Mouse (Mus musculus) embryonic facial prominence, embryonic 14.5 days (tissue): ENCODE measurements at regions not wholly inside any gene's neighbourhood (a gene's known extent, or its start where the extent isn't known, plus 50 kb on each side); places are given as distances from the start of the nearest gene placed in this dataset.

Experiments used
- ATAC-seq: fragments of 200-750 bp; cut with Nextera tagmentation; 2 replicates; pipeline ENCODE4 v1.8.0; 2017; ENCODE audit warnings: low read depth, moderate number of reproducible peaks, moderate TSS enrichment
- DNase-seq: peaks from one replicate; pipeline ENCODE4 v3.0.0-alpha.2; 2015; ENCODE audit warnings: low spot score
- H3K27ac ChIP-seq: fragments of 300-500 bp; sonication (generic); replicated peaks from 2 replicates; pipeline ENCODE4 v1.5.1; 2014; ENCODE audit warnings: low read depth, mild to moderate bottlenecking, low read length, moderate library complexity
- H3K27me3 ChIP-seq: fragments of 300-500 bp; sonication (generic); replicated peaks from 2 replicates; pipeline ENCODE4 v1.6.1; 2014; ENCODE audit warnings: low read length; ENCODE audit not compliant: control insufficient read depth, insufficient read depth
- H3K36me3 ChIP-seq: fragments of 300-500 bp; sonication (generic); 2 replicates; pipeline ENCODE4 v1.6.1; 2014; ENCODE audit warnings: low read length, mixed read lengths; ENCODE audit not compliant: control insufficient read depth, insufficient read depth
- H3K4me1 ChIP-seq: fragments of 300-500 bp; sonication (generic); 2 replicates; pipeline ENCODE4 v1.6.1; 2014; ENCODE audit warnings: antibody characterized with exemption, low read length; ENCODE audit not compliant: control insufficient read depth, insufficient read depth
- H3K4me2 ChIP-seq: fragments of 300-500 bp; sonication (generic); 2 replicates; pipeline ENCODE4 v1.6.1; 2014; ENCODE audit warnings: low read depth, mild to moderate bottlenecking, low read length, moderate library complexity, mixed read lengths
- H3K4me3 ChIP-seq: fragments of 300-500 bp; sonication (generic); 2 replicates; pipeline ENCODE4 v1.5.1; 2014; ENCODE audit warnings: low read depth, mild to moderate bottlenecking, low read length
- H3K9ac ChIP-seq: fragments of 300-500 bp; sonication (generic); 2 replicates; pipeline ENCODE4 v1.6.1; 2014; ENCODE audit warnings: low read depth, mild to moderate bottlenecking, low read length, moderate library complexity, mixed read lengths
- H3K9me3 ChIP-seq: fragments of 300-500 bp; sonication (generic); 2 replicates; pipeline ENCODE4 v1.6.1; 2016; ENCODE audit warnings: low read length; ENCODE audit not compliant: control insufficient read depth
- WGBS: fragments of 180-500 bp; shearing (Covaris S2); extraction: QIAGEN DNeasy Blood & Tissue Kit; methylation state at CpG from one replicate; pipeline ENCODE4 v1.1.7; 2014; 5-methylcytosine and 5-hydroxymethylcytosine counted together

DNA sequence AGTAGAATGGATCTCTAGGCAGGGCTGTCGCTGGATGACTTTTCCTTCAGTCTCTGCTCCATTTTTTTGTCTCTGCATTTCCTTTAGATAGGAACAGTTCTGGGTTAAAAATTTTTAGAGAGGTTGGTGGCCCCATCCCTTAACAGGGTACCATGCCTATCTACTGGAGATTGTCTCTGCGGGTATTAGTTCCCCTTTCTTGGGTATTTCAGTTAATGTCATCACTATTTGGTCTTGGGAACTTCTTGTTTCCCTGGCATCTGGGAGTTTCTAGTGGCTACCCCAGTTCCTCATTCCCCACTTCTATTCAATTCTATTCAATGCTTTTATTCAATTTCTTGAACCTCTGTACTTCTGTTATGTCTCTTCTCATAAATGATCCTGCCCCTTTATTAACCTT lies 3016.3 kb downstream of the Gm37988 start:
- no peaks in the 10 kb centered on the region for H3K9me3 ChIP-seq
- ATAC-seq (no peak), DNase-seq (no peak)
- no peaks in the 10 kb centered on the region for H3K27me3 ChIP-seq
- no peaks in the 10 kb centered on the region for H3K4me1 ChIP-seq
- no peak overlapping the region for H3K9ac ChIP-seq
- no peak overlapping the region for H3K27ac ChIP-seq
- H3K4me2 ChIP-seq, result no peak overlapping the region
- no peak overlapping the region for H3K4me3 ChIP-seq
- H3K36me3 ChIP-seq, result no peaks in the 10 kb centered on the region
- WGBS, result 97% methylated on average over 2 of the region's 2 CpGs
